Mouse (Mus musculus) testis, adult 2 months (tissue): ENCODE data around the gene Nup133. TPM values are rescaled to one million over a fixed set of nuclear protein-coding genes. Genes with fewer than 3 reads are reported as not detected.

Experiments used
- H3K27ac ChIP-seq: fragments of 200-500 bp; 2 replicates; pipeline ENCODE4 v1.5.1; 2012; ENCODE audit warnings: low read depth, low read length; ENCODE audit not compliant: control insufficient read depth, insufficient read depth
- H3K27me3 ChIP-seq: fragments of 200-500 bp; 2 replicates; pipeline ENCODE4 v1.6.1; 2012; ENCODE audit warnings: mild to moderate bottlenecking, low read length, moderate library complexity; ENCODE audit not compliant: control insufficient read depth, insufficient read depth
- H3K36me3 ChIP-seq: fragments of 200-500 bp; 2 replicates; pipeline ENCODE4 v1.6.1; 2012; ENCODE audit warnings: mild to moderate bottlenecking, low read length; ENCODE audit not compliant: control insufficient read depth, insufficient read depth
- H3K4me1 ChIP-seq: fragments of 200-500 bp; 2 replicates; pipeline ENCODE4 v1.6.1; 2012; ENCODE audit warnings: low read length; ENCODE audit not compliant: control insufficient read depth, insufficient read depth
- H3K4me3 ChIP-seq: fragments of 200-500 bp; 2 replicates; pipeline ENCODE4 v1.5.1; 2012; ENCODE audit warnings: low read depth, mild to moderate bottlenecking, low read length, moderate library complexity, mixed read lengths; ENCODE audit not compliant: control insufficient read depth
- CTCF ChIP-seq: fragments of 200-500 bp; IDR thresholded peaks from 2 replicates; pipeline ENCODE4 v1.5.1; 2012; ENCODE audit warnings: low read depth, mild to moderate bottlenecking, inconsistent platforms, low read length, moderate library complexity; ENCODE audit not compliant: control insufficient read depth, insufficient read depth, insufficient replicate concordance
- POLR2A ChIP-seq: fragments of 200-500 bp; IDR thresholded peaks from 2 replicates; pipeline ENCODE4 v1.6.1; 2012; ENCODE audit warnings: low read depth, mild to moderate bottlenecking, inconsistent platforms, low read length, moderate library complexity; ENCODE audit not compliant: control insufficient read depth
- polyA plus RNA-seq: library from polyadenylated mRNA; depleted of rRNA; stranded (reverse); fragments of >200 nt; gene quantifications from 2 replicates; pipeline ENCODE4 v1.2.3, GENCODE M21; 2012

Gene Nup133
- polyA plus RNA-seq, 1 experiment: 24.6 TPM

DNA sequence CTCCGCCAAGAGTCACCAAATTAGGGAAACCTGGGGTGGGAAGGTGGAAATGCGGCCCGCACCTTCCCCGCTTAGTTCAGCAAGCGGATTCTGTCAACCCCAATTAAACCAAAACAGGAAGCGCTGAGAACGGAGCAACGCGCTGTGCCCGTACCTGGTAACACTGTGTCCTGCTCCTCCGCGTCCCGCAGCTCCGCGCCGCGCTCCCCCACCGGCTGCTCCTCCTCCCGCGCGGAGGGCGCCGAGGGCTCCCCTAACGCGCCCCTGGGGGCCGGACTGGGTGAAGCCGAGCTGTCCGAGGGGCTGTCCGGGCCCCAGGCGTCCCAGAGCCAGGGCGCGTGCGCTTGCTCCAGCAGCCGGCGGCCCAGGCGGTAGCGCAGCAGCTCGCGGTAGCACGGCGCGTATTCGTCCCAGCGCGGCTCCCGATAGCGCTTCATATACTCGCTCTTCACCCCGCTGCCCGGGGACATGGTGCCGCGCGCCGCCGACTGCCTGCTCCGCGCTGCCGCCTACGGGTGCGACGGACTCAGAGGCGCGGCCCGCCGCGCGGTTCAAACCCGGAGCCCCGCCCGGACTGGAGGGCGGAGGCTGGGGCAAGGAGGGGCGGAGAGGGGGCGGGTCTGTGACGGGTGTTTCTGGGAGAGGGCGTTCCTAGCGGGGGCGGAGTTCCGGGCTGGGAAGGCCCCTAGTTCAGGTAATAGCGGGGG is 90.0 kb downstream of the Nup133 start:
- H3K27me3 ChIP-seq: peaks cover 9% of the 10 kb centered on the region
- H3K4me3 ChIP-seq: peak overlapping the region; percentile 92
- H3K4me1 ChIP-seq: peaks cover 7% of the 10 kb centered on the region
- peak overlapping the region; percentile 56; the same call in 1 of the 2 replicates for H3K27ac ChIP-seq
- H3K36me3 ChIP-seq: no peaks in the 10 kb centered on the region
- TF ChIP-seq CTCF (no peak), POLR2A (peak; percentile 3; the same call in 1 of the 2 replicates)

DNA sequence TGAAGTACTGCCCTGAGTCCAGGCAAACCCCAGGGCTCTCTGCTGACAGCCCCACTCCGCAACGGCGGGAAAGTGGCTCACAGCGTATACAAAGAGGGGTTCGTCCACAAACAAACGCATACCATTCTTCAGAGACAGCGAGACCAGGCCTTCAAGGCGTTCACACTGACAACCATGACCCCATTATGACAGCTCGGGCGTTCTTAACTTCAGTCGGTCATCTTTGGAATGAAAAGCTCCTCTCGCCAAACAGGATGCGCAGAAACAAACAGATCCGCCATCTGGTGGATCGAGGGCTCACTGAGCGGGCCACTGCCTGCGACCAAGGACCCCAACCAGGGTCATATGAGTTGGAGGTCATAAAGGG is 90.5 kb downstream of the Nup133 start:
- Histone ChIP-seq H3K4me1 (peaks cover 7% of the 10 kb centered on the region), H3K36me3 (no peaks in the 10 kb centered on the region), H3K27me3 (peaks cover 9% of the 10 kb centered on the region), H3K4me3 (peak overlapping the region; percentile 92), H3K27ac (no peak overlapping the region)
- TF ChIP-seq CTCF: no peak
- peak; percentile 27; the same call in 1 of the 2 replicates for TF ChIP-seq POLR2A

DNA sequence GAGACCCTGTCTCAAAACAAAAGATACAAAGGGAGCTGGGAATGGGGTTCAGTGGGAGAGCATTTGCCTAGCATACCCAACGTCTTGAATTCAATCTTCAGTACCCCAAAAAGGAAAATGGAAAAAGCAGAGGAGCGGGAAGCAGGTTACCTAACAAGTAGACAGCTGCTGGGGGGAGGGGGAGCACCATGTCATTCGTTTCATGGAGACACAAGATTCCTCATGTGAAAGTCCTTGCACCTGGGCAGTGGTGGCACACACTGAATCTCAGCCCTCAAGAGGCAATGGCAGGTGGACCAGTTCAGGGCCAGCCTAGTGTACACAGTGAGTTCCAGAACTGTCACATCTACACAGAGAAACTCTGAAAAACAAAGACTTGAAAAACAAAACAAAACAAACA is 91.7 kb downstream of the Nup133 start:
- TF ChIP-seq CTCF: no peak
- no peak for TF ChIP-seq POLR2A
- H3K36me3 ChIP-seq: no peaks in the 10 kb centered on the region
- no peak overlapping the region for H3K27ac ChIP-seq
- H3K27me3 ChIP-seq: peaks cover 9% of the 10 kb centered on the region
- peak overlapping the region; percentile 92 for H3K4me3 ChIP-seq
- peaks cover 7% of the 10 kb centered on the region for H3K4me1 ChIP-seq

DNA sequence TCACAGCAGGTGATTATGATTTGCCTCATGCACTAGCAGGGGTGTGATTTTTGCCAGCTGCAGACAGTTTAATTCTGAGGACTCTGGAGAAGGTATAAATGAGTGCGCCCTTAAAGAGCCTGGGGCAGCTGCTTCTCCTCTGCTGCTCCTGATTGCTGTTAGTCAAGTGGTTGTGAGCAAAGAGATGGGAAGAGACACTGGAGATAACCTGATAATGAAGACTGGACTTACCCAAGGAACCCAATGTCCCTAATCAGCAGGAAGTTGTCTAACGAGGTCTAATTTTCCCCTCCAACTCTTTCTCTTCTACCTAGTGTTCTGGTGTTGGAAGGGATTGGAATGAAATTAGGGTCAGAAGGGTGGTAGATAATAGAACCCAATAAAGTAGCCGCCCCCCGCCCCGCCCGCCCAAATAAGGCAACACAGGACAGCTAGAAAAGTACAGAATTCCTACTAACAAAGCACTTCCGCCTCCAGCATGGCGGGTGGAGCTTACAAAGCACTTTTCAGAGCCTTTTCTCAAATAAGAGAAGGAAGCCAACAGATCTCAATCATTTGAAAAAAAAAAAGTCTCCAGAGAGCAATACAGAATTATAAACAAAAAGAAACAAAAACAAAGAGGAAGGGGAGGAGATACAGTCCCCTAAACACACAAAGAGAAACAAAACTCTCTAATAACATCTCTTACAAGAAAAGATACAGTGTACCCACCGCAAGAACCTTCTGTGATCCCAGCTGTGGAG is 94.2 kb downstream of the Nup133 start:
- Histone ChIP-seq H3K36me3 (no peaks in the 10 kb centered on the region), H3K4me3 (no peak overlapping the region), H3K27ac (no peak overlapping the region), H3K4me1 (peaks cover 7% of the 10 kb centered on the region), H3K27me3 (peaks cover 9% of the 10 kb centered on the region)
- TF ChIP-seq POLR2A: no peak
- no peak for TF ChIP-seq CTCF

DNA sequence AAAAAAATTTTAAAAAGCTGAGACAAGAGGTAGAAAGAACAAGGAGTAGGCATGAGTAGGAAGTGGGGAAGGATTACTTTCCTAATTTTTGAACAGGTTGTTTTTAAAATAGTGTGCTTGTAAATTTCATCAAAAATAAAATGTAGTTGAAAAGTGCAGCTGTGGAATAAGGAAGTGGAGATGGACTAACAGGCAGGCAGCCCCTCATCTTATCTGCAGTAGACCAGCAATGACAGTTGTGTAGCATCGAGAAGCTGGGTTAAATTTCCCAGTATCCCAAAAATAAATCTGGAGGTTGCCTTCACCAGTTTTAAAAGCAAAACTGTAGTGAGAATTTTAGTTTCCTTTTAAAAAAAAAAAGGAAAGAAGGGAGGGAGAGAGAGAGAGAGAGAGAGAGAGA is 94.8 kb downstream of the Nup133 start:
- TF ChIP-seq CTCF (no peak), POLR2A (no peak)
- peaks cover 5% of the 10 kb centered on the region for H3K27me3 ChIP-seq
- H3K36me3 ChIP-seq: no peaks in the 10 kb centered on the region
- no peak overlapping the region for H3K4me3 ChIP-seq
- no peak overlapping the region for H3K27ac ChIP-seq
- H3K4me1 ChIP-seq: peaks cover 2% of the 10 kb centered on the region; the same call in 1 of the 2 replicates

DNA sequence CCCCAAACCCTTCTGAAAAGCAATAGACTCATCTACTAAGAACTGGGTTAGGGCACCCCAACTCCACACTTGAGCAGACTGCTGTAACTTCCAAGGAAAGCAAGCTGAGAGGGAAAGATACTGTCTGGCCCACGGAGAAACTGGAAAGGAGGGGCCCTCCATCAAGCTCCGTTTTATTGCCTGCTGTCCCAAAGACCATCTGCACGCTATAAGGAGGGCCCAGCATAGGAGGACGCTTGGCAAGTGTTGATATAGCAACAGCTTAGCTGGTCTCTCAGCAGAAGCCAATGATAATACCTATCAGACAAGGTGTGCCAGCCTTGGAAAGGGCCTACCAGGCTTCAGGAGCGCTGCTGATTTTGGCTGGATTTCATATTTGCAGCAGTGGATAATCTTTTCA is 97.5 kb downstream of the Nup133 start:
- no peak for TF ChIP-seq POLR2A
- TF ChIP-seq CTCF: no peak
- no peak overlapping the region for H3K4me3 ChIP-seq
- H3K27ac ChIP-seq: no peak overlapping the region
- H3K36me3 ChIP-seq: no peaks in the 10 kb centered on the region
- no peaks in the 10 kb centered on the region for H3K27me3 ChIP-seq
- H3K4me1 ChIP-seq: no peaks in the 10 kb centered on the region

DNA sequence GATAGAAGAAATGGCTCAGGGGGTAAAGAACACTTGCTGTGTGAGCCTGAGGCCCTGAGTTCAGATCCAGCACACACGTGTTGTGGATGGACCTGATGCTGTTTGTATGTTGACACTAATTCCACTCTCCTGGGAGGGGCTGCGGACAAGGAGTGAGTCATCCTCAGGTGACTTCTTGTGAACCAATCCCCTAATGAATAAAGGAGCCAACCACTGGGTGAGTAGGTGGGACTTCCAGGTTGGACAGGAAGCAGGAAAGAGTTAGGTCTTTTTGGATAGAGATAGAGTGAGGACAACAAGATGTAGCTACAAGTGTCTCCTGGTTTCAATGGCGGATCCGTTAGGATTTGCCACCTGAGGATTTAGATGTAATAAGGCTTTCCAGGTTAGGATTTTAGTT is 99.7 kb downstream of the Nup133 start:
- H3K36me3 ChIP-seq: no peaks in the 10 kb centered on the region
- no peak overlapping the region for H3K4me3 ChIP-seq
- H3K27ac ChIP-seq: no peak overlapping the region

More for the DNA sequence above, 99.7 kb downstream of the Nup133 start:
- no peak for TF ChIP-seq CTCF
- no peak for TF ChIP-seq POLR2A
- H3K27me3 ChIP-seq: no peaks in the 10 kb centered on the region
- H3K4me1 ChIP-seq: no peaks in the 10 kb centered on the region
